8 mouse cellular contexts compared by ENCODE assay signal in the genomic region with DNA sequence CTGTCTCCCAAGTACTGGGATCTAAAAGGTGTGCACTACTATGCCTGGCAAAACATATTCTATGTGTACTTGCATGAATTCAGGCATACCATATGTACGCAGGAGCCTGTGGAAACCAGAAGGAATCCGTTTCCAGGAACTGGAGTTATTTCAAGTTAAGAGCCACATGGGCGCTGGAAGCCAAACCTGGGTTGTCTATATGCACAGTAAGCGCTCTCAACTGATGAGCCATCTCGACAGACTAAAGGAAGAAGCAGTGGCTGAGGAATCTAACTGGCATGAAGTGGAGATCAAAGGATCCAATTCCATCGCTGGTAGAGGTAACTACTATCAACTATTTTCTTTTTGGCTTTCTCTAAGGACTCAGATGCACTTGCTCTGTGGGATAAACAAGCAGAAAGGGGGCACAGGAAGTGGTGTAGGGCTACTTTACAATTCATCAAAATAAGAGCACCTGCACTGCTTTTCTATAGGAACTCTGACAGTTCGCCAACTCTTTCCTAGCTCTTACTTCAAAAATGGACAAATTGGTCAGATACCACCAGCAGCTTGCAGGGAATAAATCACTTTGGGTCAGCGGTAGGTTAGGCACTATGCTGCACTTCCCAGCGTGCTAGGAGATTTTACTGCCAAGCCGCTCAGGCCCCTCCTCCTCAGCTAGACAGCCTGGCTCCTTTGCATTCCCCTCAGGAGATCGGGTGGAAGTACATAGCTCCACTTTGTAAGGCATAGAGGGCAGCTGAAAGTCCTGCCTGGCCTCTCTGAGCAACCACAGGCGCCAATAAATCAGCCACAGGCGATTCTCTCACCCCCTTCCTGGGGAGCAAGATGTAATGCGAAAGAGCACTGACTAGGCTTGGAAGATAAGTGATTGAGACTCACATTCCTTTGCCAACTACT. TPM values are rescaled to one million over a fixed set of nuclear protein-coding genes. Genes with fewer than 3 reads are reported as not detected.
DNase-seq lines count a peak whose midpoint lies in the region; ATAC-seq lines count a peak whose summit lies in the region.

No protein-coding gene starts in this region.

- intact Hi-C loops in gastrocnemius, postnatal 14 days (cut with DNase I; ENCODE audit: low total_unique reads) = no loop called here
- intact Hi-C loops in heart, postnatal 10 days (cut with DNase I) = no loop called here

- DNase-seq in gastrocnemius, postnatal 14 days = peak; percentile 20
- no peak for DNase-seq in gastrocnemius, adult 8-10 months (ENCODE audit: low spot score in 2 of 2)
- DNase-seq in MEL-GATA-1-ER (ENCODE audit: extremely low read depth, low read depth) = peak; percentile 69
- peak; percentile 76 for DNase-seq in embryo, embryonic 10 days (ENCODE audit: low spot score)
- peak; percentile 30 to 33 for DNase-seq in heart, postnatal 10 days
- DNase-seq in layer of hippocampus, adult 8-10 months (ENCODE audit: low spot score in 2 of 2) = no peak

- peak overlapping the region; percentile 91 for H3K4me3 ChIP-seq in limb, embryonic 12.5 days (replicated peaks)
- H3K4me3 ChIP-seq in neural tube, embryonic 14.5 days (ENCODE audit: low read depth, low read length) = no peak overlapping the region

- 0 out of 2 replicates have a peak, but pooled peaks cover 3% of the 10 kb centered on the region for H3K36me3 ChIP-seq in limb, embryonic 12.5 days
- no peaks in the 10 kb centered on the region for H3K36me3 ChIP-seq in neural tube, embryonic 14.5 days (ENCODE audit: control insufficient read depth, insufficient read depth, low read length)

- no peaks in the 10 kb centered on the region for H3K27me3 ChIP-seq in limb, embryonic 12.5 days
- no peaks in the 10 kb centered on the region for H3K27me3 ChIP-seq in neural tube, embryonic 14.5 days (ENCODE audit: control insufficient read depth, insufficient read depth, low read length)

- H3K4me1 ChIP-seq in limb, embryonic 12.5 days (replicated peaks) = peaks cover 34% of the 10 kb centered on the region
- peaks cover 29% of the 10 kb centered on the region for H3K4me1 ChIP-seq in neural tube, embryonic 14.5 days (ENCODE audit: control insufficient read depth, insufficient read depth, low read length)

- 0 out of 2 replicates have a peak overlapping the region, but pooled peaks have one; percentile 98 for H3K9ac ChIP-seq in limb, embryonic 12.5 days (replicated peaks)
- H3K9ac ChIP-seq in neural tube, embryonic 14.5 days (replicated peaks; ENCODE audit: low read depth, low read length) = 0 out of 2 replicates have a peak overlapping the region, but pooled peaks have one; percentile 97

- H3K9me3 ChIP-seq in limb, embryonic 12.5 days = no peaks in the 10 kb centered on the region
- no peaks in the 10 kb centered on the region for H3K9me3 ChIP-seq in neural tube, embryonic 14.5 days (ENCODE audit: control insufficient read depth, low read length)

- 14% methylated on average over 14 of the region's 14 CpGs for WGBS in limb, embryonic 12.5 days
- 17% methylated on average over 14 of the region's 14 CpGs for WGBS in neural tube, embryonic 14.5 days

- H3K4me2 ChIP-seq in limb, embryonic 12.5 days = peak overlapping the region; percentile 89
- H3K4me2 ChIP-seq in neural tube, embryonic 14.5 days (ENCODE audit: low read depth, low read length) = peak overlapping the region; percentile 76

- no peak for ATAC-seq in limb, embryonic 12.5 days (ENCODE audit: insufficient number of reproducible peaks, insufficient read depth, low FRiP score, low TSS enrichment, low read depth)
- ATAC-seq in neural tube, embryonic 14.5 days (ENCODE audit: low read depth) = no peak

- peak overlapping the region; percentile 100 for H3K27ac ChIP-seq in limb, embryonic 12.5 days
- 0 out of 2 replicates have a peak overlapping the region, but pooled peaks have one; percentile 4 for H3K27ac ChIP-seq in neural tube, embryonic 14.5 days (ENCODE audit: low read depth, low read length)

RNA-seq across cellular contexts. Expression of a gene that starts 2.1 kb away (rescaled TPM):
- 1 to 10 TPM; 7.8 to 8.7 TPM for total RNA-seq in gastrocnemius, postnatal 14 days (2021)
- total RNA-seq in gastrocnemius, adult 8-10 months (2022) = 1 to 10 TPM; 6.7 to 8.9 (median 8.4) TPM
- 10 to 100 TPM in 1 of 2 experiments, 1 to 10 TPM in 1; 8.5 to 12.2 TPM for total RNA-seq in heart, postnatal 10 days (2021)
- 19.4 and 21.7 TPM in 2 replicates for polyA plus RNA-seq in limb, embryonic 12.5 days (2016; fragmentation: Nextera tagmentation; extraction: Ambion mirVana)
- polyA plus RNA-seq in neural tube, embryonic 14.5 days (2014; fragmentation: Nextera tagmentation; extraction: Ambion mirVana) = 14.5 and 16.6 TPM in 2 replicates
- total RNA-seq in layer of hippocampus, adult 8-10 months (2022) = 10 to 100 TPM; 19.4 to 22.5 (median 19.9) TPM

RNA-seq across cellular contexts. Expression of a gene that starts 2.7 kb away (rescaled TPM):
- 1 to 10 TPM; 4.3 to 4.4 TPM for total RNA-seq in gastrocnemius, postnatal 14 days (2021)
- total RNA-seq in gastrocnemius, adult 8-10 months (2022) = 1 to 10 TPM; 4.0 to 5.1 (median 4.3) TPM
- 1 to 10 TPM; 5.8 to 6.7 TPM for total RNA-seq in heart, postnatal 10 days (2021)
- polyA plus RNA-seq in limb, embryonic 12.5 days (2016; fragmentation: Nextera tagmentation; extraction: Ambion mirVana) = 11.8 and 12.2 TPM in 2 replicates
- polyA plus RNA-seq in neural tube, embryonic 14.5 days (2014; fragmentation: Nextera tagmentation; extraction: Ambion mirVana) = 3.5 and 5.1 TPM in 2 replicates
- 1 to 10 TPM; 7.2 to 8.1 (median 7.5) TPM for total RNA-seq in layer of hippocampus, adult 8-10 months (2022)

RNA-seq across cellular contexts. Expression of a gene that starts 36.6 kb away (rescaled TPM):
- total RNA-seq in gastrocnemius, postnatal 14 days (2021) = 10 to 100 TPM in 1 of 2 experiments, 1 to 10 TPM in 1; 8.7 to 12.7 TPM
- total RNA-seq in gastrocnemius, adult 8-10 months (2022) = 1 to 10 TPM; 4.3 to 7.3 (median 4.8) TPM
- total RNA-seq in heart, postnatal 10 days (2021) = 10 to 100 TPM in 1 of 2 experiments, 1 to 10 TPM in 1; 9.9 to 11.7 TPM
- polyA plus RNA-seq in limb, embryonic 12.5 days (2016; fragmentation: Nextera tagmentation; extraction: Ambion mirVana) = 5.2 and 6.4 TPM in 2 replicates
- polyA plus RNA-seq in neural tube, embryonic 14.5 days (2014; fragmentation: Nextera tagmentation; extraction: Ambion mirVana) = 4.7 and 5.7 TPM in 2 replicates
- 100 to 1,000 TPM in 3 of 4 experiments, 10 to 100 TPM in 1; 93.5 to 105 (median 103) TPM for total RNA-seq in layer of hippocampus, adult 8-10 months (2022)

RNA-seq across cellular contexts. Expression of a gene that starts 42.7 kb away (rescaled TPM):
- total RNA-seq in gastrocnemius, postnatal 14 days (2021) = 1 to 10 TPM; 1.0 to 1.5 TPM
- total RNA-seq in gastrocnemius, adult 8-10 months (2022) = under 1 TPM; 0.24 to 0.51 (median 0.39) TPM
- 1 to 10 TPM; 3.7 to 7.2 TPM for total RNA-seq in heart, postnatal 10 days (2021)
- polyA plus RNA-seq in limb, embryonic 12.5 days (2016; fragmentation: Nextera tagmentation; extraction: Ambion mirVana) = 2.0 and 2.3 TPM in 2 replicates
- polyA plus RNA-seq in neural tube, embryonic 14.5 days (2014; fragmentation: Nextera tagmentation; extraction: Ambion mirVana) = 14.7 and 17.0 TPM in 2 replicates
- total RNA-seq in layer of hippocampus, adult 8-10 months (2022) = 10 to 100 TPM; 51.1 to 58.4 (median 57.0) TPM

RNA-seq across cellular contexts. Expression of a gene that starts 50.0 kb away (rescaled TPM):
- under 1 TPM; 0.31 to 0.51 TPM for total RNA-seq in gastrocnemius, postnatal 14 days (2021)
- total RNA-seq in gastrocnemius, adult 8-10 months (2022) = not detected
- 1 to 10 TPM in 1 of 2 experiments, under 1 TPM in 1; 0.79 to 1.0 TPM for total RNA-seq in heart, postnatal 10 days (2021)
- 3.2 and 4.3 TPM in 2 replicates for polyA plus RNA-seq in limb, embryonic 12.5 days (2016; fragmentation: Nextera tagmentation; extraction: Ambion mirVana)
- 0.81 and 1.5 TPM in 2 replicates for polyA plus RNA-seq in neural tube, embryonic 14.5 days (2014; fragmentation: Nextera tagmentation; extraction: Ambion mirVana)
- total RNA-seq in layer of hippocampus, adult 8-10 months (2022) = 1 to 10 TPM; 1.9 to 3.2 (median 2.4) TPM

Comparison
In these comparisons a context has a peak if more than half of its experiments do, and no peak if none do; other contexts are left out.
1. DNase-seq: peak in gastrocnemius, postnatal 14 days (single experiment), MEL-GATA-1-ER (single experiment), embryo, embryonic 10 days (single experiment) and heart, postnatal 10 days (2 of 2); none in gastrocnemius, adult 8-10 months (0 of 2) and layer of hippocampus, adult 8-10 months (0 of 2).
2. RNA of a gene that starts 36.6 kb away (total RNA-seq): 93.5 to 105 TPM in layer of hippocampus, adult 8-10 months; 8.7 to 12.7 TPM in gastrocnemius, postnatal 14 days, 9.9 to 11.7 TPM in heart, postnatal 10 days and 4.3 to 7.3 TPM in gastrocnemius, adult 8-10 months; every median in the first group is over 4 times any median in the second.